Comparison of ENCODE assay signal across 11 mouse cellular contexts in genomic region chr7:141438201-141438968, GRCm38 (mm10). TPM values are rescaled to one million over a fixed set of nuclear protein-coding genes. Genes with fewer than 3 reads are reported as not detected.
DNase-seq lines count a peak whose midpoint lies in the region; ATAC-seq and TF ChIP-seq lines count a peak whose summit lies in the region.
"Had no signal": no experiment of that assay in that cellular context is flagged by ENCODE, and none has a peak within 500 bp of the region (broad histone marks: within the 10 kb centered on the region; RNA-seq: fewer than 3 reads in every experiment).

No protein-coding gene starts in this region.

- peaks cover 40% of the 10 kb centered on the region for H3K36me3 ChIP-seq in forebrain, embryonic 13.5 days (ENCODE audit: poor library complexity, severe bottlenecking)
- H3K36me3 ChIP-seq in forebrain, embryonic 16.5 days (ENCODE audit: control insufficient read depth, insufficient read depth) = no peaks in the 10 kb centered on the region; the same call in 1 of the 2 replicates
- H3K36me3 ChIP-seq in liver, embryonic 11.5 days (ENCODE audit: control insufficient read depth, insufficient read depth, low read length) = peaks cover 30% of the 10 kb centered on the region
- peaks cover 32% of the 10 kb centered on the region for H3K36me3 ChIP-seq in liver, postnatal 0 days (replicated peaks; ENCODE audit: insufficient read depth, low read length)
- 0 out of 2 replicates have a peak, but pooled peaks cover 2% of the 10 kb centered on the region for H3K36me3 ChIP-seq in midbrain, embryonic 15.5 days (replicated peaks)
- H3K36me3 ChIP-seq in heart, embryonic 10.5 days = peaks cover 52% of the 10 kb centered on the region

- no peak overlapping the region for H3K4me2 ChIP-seq in forebrain, embryonic 13.5 days
- no peak overlapping the region for H3K4me2 ChIP-seq in forebrain, embryonic 16.5 days (ENCODE audit: low read length)
- H3K4me2 ChIP-seq in liver, embryonic 11.5 days = no peak overlapping the region
- H3K4me2 ChIP-seq in liver, postnatal 0 days (ENCODE audit: low read depth, low read length) = no peak overlapping the region
- H3K4me2 ChIP-seq in midbrain, embryonic 15.5 days = peak overlapping the region; percentile 92; the same call in 1 of the 2 replicates

- H3K4me3 ChIP-seq in forebrain, embryonic 13.5 days = peak overlapping the region; percentile 61; the same call in 1 of the 2 replicates
- H3K4me3 ChIP-seq in forebrain, embryonic 16.5 days (replicated peaks; ENCODE audit: low read length) = no peak overlapping the region
- H3K4me3 ChIP-seq in liver, embryonic 11.5 days (ENCODE audit: low read depth, low read length) = no peak overlapping the region
- H3K4me3 ChIP-seq in liver, postnatal 0 days (ENCODE audit: low read depth, low read length) = no peak overlapping the region
- H3K4me3 ChIP-seq in midbrain, embryonic 15.5 days = peak overlapping the region; percentile 74; the same call in 1 of the 2 replicates
- no peak overlapping the region for H3K4me3 ChIP-seq in heart, embryonic 10.5 days

- no peaks in the 10 kb centered on the region for H3K9me3 ChIP-seq in forebrain, embryonic 13.5 days (replicated peaks)
- H3K9me3 ChIP-seq in forebrain, embryonic 16.5 days (ENCODE audit: control insufficient read depth, low read length) = no peaks in the 10 kb centered on the region
- H3K9me3 ChIP-seq in liver, embryonic 11.5 days (ENCODE audit: control insufficient read depth, low read length) = no peaks in the 10 kb centered on the region
- H3K9me3 ChIP-seq in liver, postnatal 0 days (ENCODE audit: low read length) = no peaks in the 10 kb centered on the region
- H3K9me3 ChIP-seq in midbrain, embryonic 15.5 days = no peaks in the 10 kb centered on the region
- no peaks in the 10 kb centered on the region for H3K9me3 ChIP-seq in heart, embryonic 10.5 days
- H3K9me3 ChIP-seq: kidney, embryonic 15.5 days had no signal

- no peak overlapping the region for H3K27ac ChIP-seq in forebrain, embryonic 13.5 days
- H3K27ac ChIP-seq in forebrain, embryonic 16.5 days (ENCODE audit: low read length) = no peak overlapping the region; the same call in 1 of the 2 replicates
- H3K27ac ChIP-seq in liver, embryonic 11.5 days (ENCODE audit: low read depth, low read length) = 0 out of 2 replicates have a peak overlapping the region, but pooled peaks have one; percentile 19
- H3K27ac ChIP-seq in liver, postnatal 0 days (ENCODE audit: low read depth) = no peak overlapping the region
- H3K27ac ChIP-seq in midbrain, embryonic 15.5 days = peak overlapping the region; percentile 87; the same call in 1 of the 2 replicates
- no peak overlapping the region for H3K27ac ChIP-seq in heart, embryonic 10.5 days
- H3K27ac ChIP-seq: kidney, embryonic 15.5 days; macrophage had no signal

- no peak for TF ChIP-seq EP300 in liver, postnatal 0 days (IDR thresholded peaks at IDR 0.05; ENCODE audit: low read depth)

- no peaks in the 10 kb centered on the region for H3K27me3 ChIP-seq in forebrain, embryonic 13.5 days
- no peaks in the 10 kb centered on the region for H3K27me3 ChIP-seq in forebrain, embryonic 16.5 days (replicated peaks; ENCODE audit: control insufficient read depth, insufficient read depth, low read length)
- H3K27me3 ChIP-seq in liver, embryonic 11.5 days (replicated peaks; ENCODE audit: control insufficient read depth, insufficient read depth, low read length) = no peaks in the 10 kb centered on the region
- H3K27me3 ChIP-seq in liver, postnatal 0 days (ENCODE audit: insufficient read depth, low read length) = no peaks in the 10 kb centered on the region
- H3K27me3 ChIP-seq in midbrain, embryonic 15.5 days (replicated peaks) = no peaks in the 10 kb centered on the region
- no peaks in the 10 kb centered on the region for H3K27me3 ChIP-seq in heart, embryonic 10.5 days (ENCODE audit: insufficient read depth, poor library complexity, severe bottlenecking)
- H3K27me3 ChIP-seq: kidney, embryonic 15.5 days had no signal

- DNase-seq in liver, embryonic 11.5 days (ENCODE audit: low spot score) = no peak
- no peak for DNase-seq in liver, postnatal 0 days
- peak; percentile 83 for DNase-seq in cerebellum, postnatal 10 days
- no peak for DNase-seq in heart, embryonic 10.5 days (ENCODE audit: low spot score)
- DNase-seq in kidney, adult 8-10 months = no peak

- 93% methylated on average over 12 of the region's 12 CpGs for WGBS in forebrain, embryonic 13.5 days
- 91% methylated on average over 12 of the region's 12 CpGs for WGBS in forebrain, embryonic 16.5 days
- 92% methylated on average over 12 of the region's 12 CpGs for WGBS in liver, embryonic 11.5 days
- 90% methylated on average over 12 of the region's 12 CpGs for WGBS in liver, postnatal 0 days (ENCODE audit: insufficient replicate concordance)
- 90% methylated on average over 12 of the region's 12 CpGs for WGBS in midbrain, embryonic 15.5 days
- 92% methylated on average over 12 of the region's 12 CpGs for WGBS in heart, embryonic 10.5 days

- ATAC-seq in forebrain, embryonic 13.5 days = no peak
- ATAC-seq in forebrain, embryonic 16.5 days = no peak
- ATAC-seq in liver, embryonic 11.5 days (replicated peaks; ENCODE audit: low FRiP score) = no peak
- ATAC-seq in liver, postnatal 0 days = no peak
- ATAC-seq in midbrain, embryonic 15.5 days (replicated peaks) = no peak

- H3K9ac ChIP-seq in forebrain, embryonic 13.5 days = no peak overlapping the region
- no peak overlapping the region for H3K9ac ChIP-seq in forebrain, embryonic 16.5 days (replicated peaks; ENCODE audit: low read depth, low read length)
- H3K9ac ChIP-seq in liver, embryonic 11.5 days (ENCODE audit: low read depth, low read length) = no peak overlapping the region
- no peak overlapping the region; the same call in 1 of the 2 replicates for H3K9ac ChIP-seq in liver, postnatal 0 days (replicated peaks)
- H3K9ac ChIP-seq in midbrain, embryonic 15.5 days = peak overlapping the region; percentile 80; the same call in 1 of the 2 replicates

- peaks cover 72% of the 10 kb centered on the region for H3K4me1 ChIP-seq in forebrain, embryonic 13.5 days
- peaks cover 48% of the 10 kb centered on the region for H3K4me1 ChIP-seq in forebrain, embryonic 16.5 days (replicated peaks; ENCODE audit: control insufficient read depth, insufficient read depth, low read length)
- H3K4me1 ChIP-seq in liver, embryonic 11.5 days (replicated peaks; ENCODE audit: control insufficient read depth, insufficient read depth, low read length) = peaks cover 49% of the 10 kb centered on the region
- peaks cover 56% of the 10 kb centered on the region for H3K4me1 ChIP-seq in liver, postnatal 0 days (ENCODE audit: insufficient read depth)
- peaks cover 49% of the 10 kb centered on the region for H3K4me1 ChIP-seq in midbrain, embryonic 15.5 days
- H3K4me1 ChIP-seq in heart, embryonic 10.5 days = peaks cover 71% of the 10 kb centered on the region

- TF ChIP-seq CTCF in liver, postnatal 0 days (IDR thresholded peaks at IDR 0.05; ENCODE audit: low read depth) = no peak

RNA-seq across cellular contexts. Expression of gene Slc25a22, which starts 0.7 kb away (rescaled TPM):
- 58.2 and 65.1 TPM in 2 replicates for polyA plus RNA-seq in forebrain, embryonic 13.5 days (2015; fragmentation: Nextera tagmentation; extraction: Ambion mirVana)
- polyA plus RNA-seq in forebrain, embryonic 16.5 days (2015; fragmentation: Nextera tagmentation; extraction: Ambion mirVana) = 88.4 and 111 TPM in 2 replicates
- polyA plus RNA-seq in liver, embryonic 11.5 days (2014; fragmentation: Nextera tagmentation; extraction: Ambion mirVana) = 36.9 and 39.4 TPM in 2 replicates
- polyA plus RNA-seq in liver, postnatal 0 days (2015; fragmentation: Nextera tagmentation; extraction: Ambion mirVana) = 38.4 and 41.6 TPM in 2 replicates
- polyA plus RNA-seq in midbrain, embryonic 15.5 days (2015; fragmentation: Nextera tagmentation; extraction: Ambion mirVana) = 109 and 120 TPM in 2 replicates
- polyA plus RNA-seq in heart, embryonic 10.5 days (2016; fragmentation: Nextera tagmentation; extraction: Ambion mirVana) = 22.6 and 30.8 TPM in 2 replicates

RNA-seq across cellular contexts. Expression of gene Pidd1, which starts 5.4 kb away (rescaled TPM):
- 10.9 and 13.4 TPM in 2 replicates for polyA plus RNA-seq in forebrain, embryonic 13.5 days (2015; fragmentation: Nextera tagmentation; extraction: Ambion mirVana)
- 7.9 and 9.9 TPM in 2 replicates for polyA plus RNA-seq in forebrain, embryonic 16.5 days (2015; fragmentation: Nextera tagmentation; extraction: Ambion mirVana)
- polyA plus RNA-seq in liver, embryonic 11.5 days (2014; fragmentation: Nextera tagmentation; extraction: Ambion mirVana) = 22.5 and 22.7 TPM in 2 replicates
- 3.6 and 4.3 TPM in 2 replicates for polyA plus RNA-seq in liver, postnatal 0 days (2015; fragmentation: Nextera tagmentation; extraction: Ambion mirVana)
- polyA plus RNA-seq in midbrain, embryonic 15.5 days (2015; fragmentation: Nextera tagmentation; extraction: Ambion mirVana) = 3.4 and 3.8 TPM in 2 replicates
- 18.0 and 18.2 TPM in 2 replicates for polyA plus RNA-seq in heart, embryonic 10.5 days (2016; fragmentation: Nextera tagmentation; extraction: Ambion mirVana)

RNA-seq across cellular contexts. Expression of gene Rplp2, which starts 8.8 kb away (rescaled TPM):
- polyA plus RNA-seq in forebrain, embryonic 13.5 days (2015; fragmentation: Nextera tagmentation; extraction: Ambion mirVana) = 939 and 1,119 TPM in 2 replicates
- polyA plus RNA-seq in forebrain, embryonic 16.5 days (2015; fragmentation: Nextera tagmentation; extraction: Ambion mirVana) = 684 and 749 TPM in 2 replicates
- 1,652 and 1,836 TPM in 2 replicates for polyA plus RNA-seq in liver, embryonic 11.5 days (2014; fragmentation: Nextera tagmentation; extraction: Ambion mirVana)
- polyA plus RNA-seq in liver, postnatal 0 days (2015; fragmentation: Nextera tagmentation; extraction: Ambion mirVana) = 861 and 865 TPM in 2 replicates
- 597 and 636 TPM in 2 replicates for polyA plus RNA-seq in midbrain, embryonic 15.5 days (2015; fragmentation: Nextera tagmentation; extraction: Ambion mirVana)
- 882 and 900 TPM in 2 replicates for polyA plus RNA-seq in heart, embryonic 10.5 days (2016; fragmentation: Nextera tagmentation; extraction: Ambion mirVana)

RNA-seq across cellular contexts. Expression of gene Cend1, which starts 9.1 kb away (rescaled TPM):
- polyA plus RNA-seq in forebrain, embryonic 13.5 days (2015; fragmentation: Nextera tagmentation; extraction: Ambion mirVana) = 27.3 and 27.5 TPM in 2 replicates
- polyA plus RNA-seq in forebrain, embryonic 16.5 days (2015; fragmentation: Nextera tagmentation; extraction: Ambion mirVana) = 52.4 and 70.3 TPM in 2 replicates
- polyA plus RNA-seq in liver, embryonic 11.5 days (2014; fragmentation: Nextera tagmentation; extraction: Ambion mirVana) = 0.16 and 0.27 TPM in 2 replicates
- not detected in 2 replicates for polyA plus RNA-seq in liver, postnatal 0 days (2015; fragmentation: Nextera tagmentation; extraction: Ambion mirVana)
- 111 and 113 TPM in 2 replicates for polyA plus RNA-seq in midbrain, embryonic 15.5 days (2015; fragmentation: Nextera tagmentation; extraction: Ambion mirVana)
- 13.7 and 23.5 TPM in 2 replicates for polyA plus RNA-seq in heart, embryonic 10.5 days (2016; fragmentation: Nextera tagmentation; extraction: Ambion mirVana)
- polyA plus RNA-seq: activated CD4-positive, CD25-positive, alpha-beta regulatory T cell, adult 4 months; macrophage had no signal

RNA-seq across cellular contexts. Expression of gene Pnpla2, which starts 16.6 kb away (rescaled TPM):
- 19.5 and 21.0 TPM in 2 replicates for polyA plus RNA-seq in forebrain, embryonic 13.5 days (2015; fragmentation: Nextera tagmentation; extraction: Ambion mirVana)
- 20.5 and 23.2 TPM in 2 replicates for polyA plus RNA-seq in forebrain, embryonic 16.5 days (2015; fragmentation: Nextera tagmentation; extraction: Ambion mirVana)
- polyA plus RNA-seq in liver, embryonic 11.5 days (2014; fragmentation: Nextera tagmentation; extraction: Ambion mirVana) = 23.4 and 23.7 TPM in 2 replicates
- polyA plus RNA-seq in liver, postnatal 0 days (2015; fragmentation: Nextera tagmentation; extraction: Ambion mirVana) = 47.1 and 51.3 TPM in 2 replicates
- 17.7 and 20.1 TPM in 2 replicates for polyA plus RNA-seq in midbrain, embryonic 15.5 days (2015; fragmentation: Nextera tagmentation; extraction: Ambion mirVana)
- polyA plus RNA-seq in heart, embryonic 10.5 days (2016; fragmentation: Nextera tagmentation; extraction: Ambion mirVana) = 28.3 and 38.9 TPM in 2 replicates

Comparison
In these comparisons a context has a peak if more than half of its experiments do, and no peak if none do; other contexts are left out.
1. H3K27ac ChIP-seq: peak in liver, embryonic 11.5 days (single experiment) and midbrain, embryonic 15.5 days (single experiment); none in forebrain, embryonic 13.5 days (single experiment), forebrain, embryonic 16.5 days (single experiment), liver, postnatal 0 days (single experiment) and heart, embryonic 10.5 days (single experiment).
2. H3K4me3 ChIP-seq: peak in forebrain, embryonic 13.5 days (single experiment) and midbrain, embryonic 15.5 days (single experiment); none in forebrain, embryonic 16.5 days (single experiment), liver, embryonic 11.5 days (single experiment), liver, postnatal 0 days (single experiment) and heart, embryonic 10.5 days (single experiment).
3. DNase-seq: peak in cerebellum, postnatal 10 days (2 of 2); none in liver, embryonic 11.5 days (single experiment), liver, postnatal 0 days (single experiment), heart, embryonic 10.5 days (single experiment) and kidney, adult 8-10 months (0 of 2).